Mouse (Mus musculus): ENCODE data around the gene Col4a1. TPM values are rescaled to one million over a fixed set of nuclear protein-coding genes. Genes with fewer than 3 reads are reported as not detected.

Gene Col4a1
- total RNA-seq, 2 experiments from 2014 or later = 1,046 to 1,073 TPM

DNA sequence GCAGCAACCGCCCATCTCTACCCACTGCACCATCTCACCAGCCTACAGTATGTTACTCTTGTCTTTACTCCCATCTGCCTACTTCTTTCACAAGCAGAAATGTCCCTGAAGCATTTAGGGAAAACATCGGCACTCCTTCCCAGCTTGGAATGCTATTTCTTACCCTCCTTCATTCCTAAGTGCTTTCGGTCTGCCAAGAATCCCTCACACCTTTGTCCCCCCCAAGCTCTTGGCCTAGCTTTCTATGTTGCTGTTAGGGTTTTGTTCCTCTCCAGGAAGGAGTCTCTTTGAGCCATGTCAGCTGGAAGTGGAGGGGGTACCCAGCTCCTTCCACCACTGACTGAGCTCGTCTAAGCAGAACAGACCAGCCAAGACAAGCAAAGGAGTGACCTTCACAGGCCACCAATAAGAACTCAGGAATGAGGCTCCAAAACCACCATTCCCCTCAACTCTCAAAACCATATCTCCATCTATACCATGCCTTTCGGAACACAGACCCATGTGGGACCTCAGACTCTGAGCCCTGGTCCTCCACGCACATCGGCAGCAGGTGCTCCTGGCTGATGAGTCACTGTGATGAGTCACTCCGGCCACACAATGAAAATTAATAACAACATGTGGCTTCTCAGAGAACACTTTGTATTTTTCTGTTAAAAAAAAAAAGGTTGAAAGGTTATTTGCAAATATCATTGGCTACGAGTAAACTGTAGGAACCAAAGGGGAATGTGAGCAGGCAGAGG is 156.9 kb downstream of the Col4a1 start:
- intact Hi-C loops (cut with DNase I) = no loop called here
- DNase-seq = no peak

DNA sequence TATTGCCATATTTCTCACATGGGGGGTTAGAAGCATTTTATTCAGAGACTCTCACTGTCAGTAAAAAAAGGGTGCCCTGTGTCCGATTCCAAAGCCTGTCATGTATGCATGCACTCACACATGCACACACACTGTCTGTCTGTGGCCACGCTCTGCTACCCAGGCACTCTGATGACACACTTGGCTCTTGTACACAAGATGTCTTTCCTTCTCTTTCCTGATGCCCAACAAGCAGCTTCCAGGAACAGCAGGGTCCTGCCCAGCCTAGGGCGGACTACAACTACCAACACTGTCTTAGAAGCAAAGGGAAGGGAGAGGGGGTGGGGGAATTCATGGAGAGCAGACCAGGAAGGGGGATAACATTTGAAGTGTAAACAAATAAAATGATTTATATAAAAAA is 162.4 kb downstream of the Col4a1 start:
- DNase-seq = no peak
- intact Hi-C loops (cut with DNase I) = no loop called here

DNA sequence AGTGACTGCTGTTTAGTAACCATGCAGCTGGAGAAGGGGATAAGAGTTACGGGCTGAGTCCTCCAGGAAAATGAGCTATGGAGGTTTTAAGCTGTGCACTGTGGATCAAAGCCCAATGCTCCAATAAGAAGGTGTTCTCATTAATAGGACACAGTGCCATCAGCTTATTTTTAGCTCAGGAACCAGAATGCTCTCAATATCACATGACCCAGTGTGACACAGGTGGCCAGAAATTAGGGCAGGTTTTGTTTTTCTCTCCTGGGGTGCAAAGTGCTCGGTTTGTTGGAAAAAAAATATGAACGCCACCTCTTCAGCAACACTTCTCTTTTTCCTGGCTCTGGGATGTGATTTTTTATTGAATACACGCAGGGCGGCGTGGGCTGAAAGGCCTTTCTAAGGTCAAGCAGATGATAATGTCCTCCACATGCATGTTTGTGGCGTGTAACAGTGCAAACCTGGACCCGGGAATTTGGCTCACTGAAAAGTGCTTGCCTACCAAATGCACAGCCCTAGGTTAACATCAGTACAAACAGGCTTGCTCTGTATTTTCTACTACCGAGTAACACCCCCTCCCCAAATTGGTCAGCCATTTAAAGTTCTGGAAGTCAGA is 163.3 kb downstream of the Col4a1 start:
- intact Hi-C loops (cut with DNase I) = no loop called here
- no peak for DNase-seq

DNA sequence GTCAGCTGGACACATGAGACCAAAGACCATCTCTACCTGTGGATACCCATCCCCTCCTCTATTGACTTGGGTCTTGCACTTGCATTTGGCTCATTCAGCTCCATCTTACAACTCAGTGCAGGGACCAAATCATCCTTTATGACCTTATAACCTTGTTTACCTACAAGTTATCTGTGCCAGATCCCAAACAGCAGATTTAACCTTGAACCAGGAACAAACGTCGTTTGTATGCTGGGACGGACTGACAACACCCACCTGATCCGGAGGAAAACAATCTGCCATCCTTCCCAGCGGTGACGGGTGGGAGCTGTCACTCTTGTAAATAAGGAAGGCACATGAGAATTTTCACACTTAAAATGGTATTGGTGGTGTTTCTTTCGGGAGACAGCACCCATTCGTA is 163.8 kb downstream of the Col4a1 start:
- intact Hi-C loops (cut with DNase I) = no loop called here

More for the DNA sequence above, 163.8 kb downstream of the Col4a1 start:
- no peak for DNase-seq

Other genes starting within 250 kb of the Col4a1 start
- gene Col4a2, start within 50 bp of the Col4a1 start, total RNA-seq (2021) = 100 to 1,000 TPM; 570 to 571 TPM
- gene Rab20, start 165.9 kb upstream of the Col4a1 start, total RNA-seq (2021) = 10 to 100 TPM; 18.5 to 20.2 TPM
- 10 to 100 TPM; 33.2 to 33.3 TPM for gene Naxd, start 184.7 kb upstream of the Col4a1 start, total RNA-seq (2021)
- 10 to 100 TPM; 37.0 TPM for gene Cars2, start 238.0 kb upstream of the Col4a1 start, total RNA-seq (2021)
- gene Ing1, start 242.7 kb upstream of the Col4a1 start, total RNA-seq (2021) = 10 to 100 TPM; 23.6 to 24.2 TPM

Measured in heart, postnatal 14 days (tissue).